Mouse (Mus musculus) brain, embryonic 14.5 days (tissue): ENCODE data around the gene Bbip1. TPM values are rescaled to one million over a fixed set of nuclear protein-coding genes. Genes with fewer than 3 reads are reported as not detected.

Experiments used
- DNase-seq: peaks from one replicate; pipeline ENCODE4 v3.0.0-alpha.2; 2011; ENCODE audit warnings: low read depth
- CTCF ChIP-seq: fragments of 200-500 bp; IDR thresholded peaks from 2 replicates; pipeline ENCODE4 v1.5.1; 2012; ENCODE audit warnings: inconsistent platforms, mild to moderate bottlenecking, moderate library complexity, borderline replicate concordance; ENCODE audit not compliant: insufficient read depth, insufficient read length; ENCODE audit errors: extremely low read depth
- POLR2A ChIP-seq: fragments of 200-500 bp; IDR thresholded peaks from 2 replicates; pipeline ENCODE4 v1.6.1; 2012; ENCODE audit warnings: mild to moderate bottlenecking, inconsistent platforms, borderline replicate concordance; ENCODE audit not compliant: poor library complexity, insufficient read depth, insufficient read length, severe bottlenecking; ENCODE audit errors: extremely low read depth
- polyA plus RNA-seq: library from polyadenylated mRNA; depleted of rRNA; stranded (reverse); fragments of >200 nt; gene quantifications from 2 replicates; pipeline ENCODE4 v1.2.3, GENCODE M21; 2012; rRNA removed

Gene Bbip1
- polyA plus RNA-seq, 1 experiment: 83.5 TPM

- no peak for DNase-seq
- TF ChIP-seq POLR2A: no peak
- no peak for TF ChIP-seq CTCF
These were observed 62.6 kb downstream of the Bbip1 start for GRCm38 (mm10) chr19:53881786-53882185.

DNA sequence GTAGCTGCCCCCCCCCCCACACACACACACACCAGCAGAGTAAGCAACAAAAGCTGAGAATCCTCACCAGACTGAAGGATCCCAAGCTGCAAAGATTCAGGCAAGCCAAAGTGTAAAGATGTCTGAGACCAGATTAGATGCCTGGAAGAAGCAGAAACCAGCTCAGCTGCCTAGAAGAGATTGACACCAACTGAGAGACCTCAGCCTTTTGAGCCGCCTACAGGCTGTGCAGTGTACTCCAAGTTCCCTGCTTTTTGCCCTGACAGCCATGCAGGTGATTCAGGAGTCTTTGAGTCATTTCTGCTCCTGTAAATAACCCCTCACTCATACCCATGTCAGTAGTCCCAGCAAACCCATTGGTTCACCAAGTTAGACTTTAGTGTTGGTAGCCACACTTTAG, 64.0 kb downstream of the Bbip1 start:
- no peak for TF ChIP-seq POLR2A
- no peak for TF ChIP-seq CTCF
- no peak for DNase-seq

Other genes with a start within 250 kb of the Bbip1 start
- 23.0 and 30.8 TPM in 2 replicates for gene Pdcd4, start 52.4 kb downstream of the Bbip1 start, polyA plus RNA-seq
- gene Shoc2, start 321 bp downstream of the Bbip1 start, polyA plus RNA-seq: 43.6 and 49.0 TPM in 2 replicates
- 11.4 and 19.0 TPM in 2 replicates for gene Adra2a, start 99.5 kb upstream of the Bbip1 start, polyA plus RNA-seq